Mouse (Mus musculus) lung, postnatal 10 days (tissue): ENCODE measurements at regions not wholly inside any gene's neighbourhood (a gene's known extent, or its start where the extent isn't known, plus 50 kb on each side); places are given as distances from the start of the nearest gene placed in this dataset.
A peak's percentile ranks its signal among the peaks of the same experiment; 100 is the strongest.

Source experiments
- DNase-seq: peaks from one replicate; pipeline ENCODE4 v3.0.0; 2021

DNA sequence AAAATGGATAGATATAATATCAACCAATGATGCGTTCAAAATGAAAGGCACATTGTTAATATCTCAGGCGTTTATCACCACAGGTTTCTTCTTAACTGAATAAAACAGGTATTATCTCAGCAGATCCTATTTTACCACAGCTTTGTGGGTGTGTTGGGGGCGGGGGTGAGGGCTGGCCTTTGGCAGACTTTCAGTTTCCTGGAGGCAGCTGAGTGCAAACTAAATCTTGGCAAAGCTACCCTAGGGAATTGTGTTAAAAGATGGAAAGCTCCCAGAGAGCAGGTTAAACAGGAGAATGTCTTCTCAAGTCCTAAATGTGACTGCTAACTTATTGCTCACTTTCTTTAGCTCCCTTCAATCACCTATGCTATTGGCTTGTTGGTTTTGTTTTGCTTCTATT is 223.8 kb downstream of the Kdm4c start:
- no peak for DNase-seq

DNA sequence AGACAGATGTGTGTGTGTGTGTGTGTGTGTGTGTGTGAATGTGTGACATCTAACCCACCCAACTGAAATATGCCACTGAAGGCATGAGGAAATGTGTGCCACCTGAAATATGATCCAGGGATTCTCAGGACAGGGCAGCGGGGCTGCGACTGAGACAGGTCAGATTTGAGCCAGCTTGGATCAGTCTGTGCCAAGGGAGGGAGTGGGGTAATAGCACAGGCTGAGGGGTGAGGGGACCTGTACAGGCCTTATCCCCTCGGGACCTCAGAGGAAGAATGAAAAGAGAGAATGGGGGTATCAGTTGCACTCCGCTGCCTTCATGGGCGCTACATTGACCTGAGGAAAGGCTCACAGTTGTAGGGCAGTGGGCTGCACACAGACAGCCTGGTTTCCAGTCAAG is 270.2 kb downstream of the Kdm4c start:
- DNase-seq: no peak

DNA sequence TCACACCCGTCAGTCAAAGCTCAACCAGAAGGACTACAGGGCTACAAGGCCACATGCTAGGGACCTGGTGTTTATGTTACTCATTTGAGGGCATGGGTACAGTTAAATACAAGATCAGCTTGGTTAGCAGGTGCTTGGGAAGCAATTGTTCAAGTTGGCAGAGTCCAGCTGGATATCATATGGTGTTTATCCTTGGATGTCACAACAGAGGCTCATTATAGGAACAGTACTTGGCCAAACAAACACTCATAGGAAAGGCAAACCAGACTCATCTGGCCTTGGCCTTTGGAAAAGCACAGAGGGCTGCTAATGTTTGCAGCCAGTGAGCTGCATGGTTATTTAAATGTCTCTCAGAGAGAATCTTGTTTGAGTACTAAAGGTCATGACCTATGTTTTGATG is 311.6 kb downstream of the Kdm4c start:
- no peak for DNase-seq

DNA sequence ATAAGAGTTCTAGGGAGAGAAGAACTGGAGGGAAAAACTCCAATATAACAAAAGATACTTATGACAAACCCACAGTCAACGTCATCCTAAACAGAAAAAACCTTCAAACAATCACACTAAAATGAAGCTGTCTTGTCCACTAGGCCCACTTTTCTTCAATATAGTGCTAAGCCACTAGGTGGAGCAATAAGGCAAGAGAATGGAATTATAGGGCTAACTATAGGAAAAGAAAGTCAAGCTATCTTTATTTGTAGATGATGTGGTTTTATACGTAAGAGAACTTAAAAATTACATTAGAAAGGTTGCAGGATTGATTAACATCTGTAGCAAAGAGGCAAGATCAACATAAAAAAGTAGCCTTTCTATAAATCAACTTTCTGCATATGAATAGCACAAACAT is 321.3 kb downstream of the Kdm4c start:
- DNase-seq: peak; percentile 30

DNA sequence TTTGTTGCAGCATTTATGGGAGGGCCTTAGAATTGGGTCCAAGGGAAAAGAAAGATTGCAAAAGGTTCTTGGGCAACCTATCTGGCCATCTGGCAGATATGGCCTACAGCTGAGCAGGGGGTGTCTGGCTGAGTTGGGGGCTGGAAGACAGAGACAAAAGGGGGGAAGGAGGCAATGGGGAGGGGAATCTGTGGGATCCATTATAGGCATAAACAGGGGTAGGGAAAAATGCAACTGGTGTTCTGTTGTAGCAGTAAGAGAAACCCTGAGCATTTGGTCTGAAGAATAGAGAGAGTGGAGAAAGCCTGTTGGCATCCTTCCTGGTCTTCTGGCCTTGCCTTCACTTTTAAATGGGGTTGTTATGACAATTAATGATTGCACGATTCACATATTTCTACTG is 344.1 kb downstream of the Kdm4c start:
- DNase-seq: no peak

DNA sequence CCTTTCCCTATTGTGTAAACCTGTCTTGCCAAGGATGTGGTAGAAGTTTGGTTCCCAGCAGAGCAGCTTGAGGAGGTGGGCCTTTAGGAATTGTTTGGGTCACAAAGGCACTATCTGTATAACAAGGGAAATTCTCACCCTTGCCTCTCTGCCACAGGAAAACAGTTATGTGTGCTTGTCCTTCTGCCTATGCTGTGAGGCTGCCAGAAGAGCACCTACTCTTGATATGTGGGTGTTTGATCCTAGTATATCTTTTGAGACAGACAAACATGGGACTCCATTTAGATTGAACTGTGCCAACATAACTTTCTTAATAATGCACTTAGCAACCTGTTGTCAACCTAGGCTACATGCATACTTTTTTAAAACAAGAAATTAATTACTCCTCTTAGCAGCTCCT is 344.8 kb downstream of the Kdm4c start:
- DNase-seq: no peak

DNA sequence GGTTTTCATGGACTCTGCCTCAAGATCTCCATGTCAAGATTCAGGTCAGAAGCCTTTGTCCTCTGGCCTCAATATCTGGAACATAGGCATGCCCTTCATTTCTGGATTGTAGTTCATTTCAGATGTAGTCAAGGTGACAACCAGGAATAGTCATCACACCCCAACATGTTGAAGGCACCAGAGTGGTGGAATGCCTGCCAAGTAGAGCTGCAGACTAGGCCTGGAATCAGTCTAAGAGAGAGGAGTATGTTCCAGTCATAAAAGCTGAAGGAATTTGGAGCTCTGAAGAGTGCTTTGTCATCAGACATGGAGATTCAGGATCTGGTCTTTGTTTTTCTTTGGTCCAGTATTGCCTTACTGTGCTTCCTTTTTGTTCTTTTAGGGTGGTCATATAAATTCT is 346.5 kb downstream of the Kdm4c start:
- DNase-seq: no peak

DNA sequence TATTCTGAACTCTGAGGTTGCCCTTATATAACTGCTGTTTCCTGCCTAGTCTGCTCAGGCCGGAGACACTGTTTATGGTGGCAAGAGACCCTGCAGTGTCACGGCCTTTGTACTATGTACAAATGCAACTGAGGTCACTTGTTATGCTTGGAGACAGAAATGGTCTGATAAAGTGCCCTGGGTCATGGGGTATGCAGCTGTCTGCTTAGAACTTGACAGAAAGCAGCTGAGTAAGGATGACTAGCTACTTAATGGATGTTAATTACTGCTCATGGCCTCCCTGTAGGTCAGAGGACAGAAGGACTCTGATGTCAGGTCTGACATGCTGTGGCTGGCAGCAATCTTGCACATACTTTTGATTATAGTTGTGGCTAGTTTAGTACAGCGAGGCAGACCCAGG is 370.7 kb downstream of the Kdm4c start:
- peak; percentile 5 for DNase-seq
